Mouse (Mus musculus): Measurements from ENCODE around the gene Kdm1b. TPM values are rescaled to one million over a fixed set of nuclear protein-coding genes. Genes with fewer than 3 reads are reported as not detected.

The Kdm1b gene
- polyA plus RNA-seq, 1 experiment from 2014 or later = 11.8 TPM

DNA sequence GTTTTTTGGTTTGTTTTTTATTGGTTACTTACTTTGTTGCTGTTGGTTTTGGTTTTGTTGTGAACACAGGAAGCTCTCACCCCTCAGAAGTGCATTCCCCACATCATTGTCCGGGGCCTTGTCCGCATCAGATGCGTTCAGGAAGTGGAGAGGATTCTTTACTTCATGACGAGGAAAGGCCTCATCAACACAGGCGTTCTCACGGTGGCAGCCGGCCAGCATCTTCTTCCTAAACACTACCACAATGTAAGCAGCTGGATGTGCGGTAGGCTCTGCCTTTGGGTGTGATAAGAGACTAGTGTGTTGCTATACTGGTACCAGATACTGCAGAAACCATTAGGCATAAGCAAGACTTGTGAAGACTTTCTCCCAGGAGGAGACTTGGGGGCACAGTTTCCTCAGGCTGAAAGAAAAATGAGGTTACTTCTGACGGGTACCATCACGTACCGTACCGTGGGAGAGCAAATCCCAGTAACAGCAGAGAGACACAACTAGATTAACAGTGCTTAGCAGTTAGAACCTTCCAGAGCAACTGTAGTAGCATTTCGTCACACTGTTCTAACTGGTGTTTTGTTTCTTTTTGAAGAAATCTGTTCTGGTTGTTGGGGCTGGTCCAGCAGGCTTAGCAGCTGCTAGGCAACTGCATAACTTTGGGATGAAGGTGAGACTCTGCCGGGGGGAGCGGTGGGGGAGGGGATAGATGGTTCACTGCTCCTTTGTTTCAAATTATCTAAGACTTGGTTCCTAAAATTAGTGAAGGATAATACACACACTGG is 20.9 kb downstream of the Kdm1b start:
- no peaks in the 10 kb centered on the region for H3K9me3 ChIP-seq (replicated peaks)
- peaks cover 67% of the 10 kb centered on the region for H3K36me3 ChIP-seq
- H3K4me1 ChIP-seq = 0 out of 2 replicates have a peak, but pooled peaks cover 4% of the 10 kb centered on the region
- H3K27ac ChIP-seq = no peak overlapping the region
- no peak overlapping the region for H3K4me2 ChIP-seq
- no peak for ATAC-seq (replicated peaks; ENCODE audit: low FRiP score)
- no peak overlapping the region for H3K4me3 ChIP-seq (replicated peaks)
- 84% methylated on average over 15 of the region's 15 CpGs for WGBS
- no peak overlapping the region for H3K9ac ChIP-seq
- H3K27me3 ChIP-seq = no peaks in the 10 kb centered on the region

DNA sequence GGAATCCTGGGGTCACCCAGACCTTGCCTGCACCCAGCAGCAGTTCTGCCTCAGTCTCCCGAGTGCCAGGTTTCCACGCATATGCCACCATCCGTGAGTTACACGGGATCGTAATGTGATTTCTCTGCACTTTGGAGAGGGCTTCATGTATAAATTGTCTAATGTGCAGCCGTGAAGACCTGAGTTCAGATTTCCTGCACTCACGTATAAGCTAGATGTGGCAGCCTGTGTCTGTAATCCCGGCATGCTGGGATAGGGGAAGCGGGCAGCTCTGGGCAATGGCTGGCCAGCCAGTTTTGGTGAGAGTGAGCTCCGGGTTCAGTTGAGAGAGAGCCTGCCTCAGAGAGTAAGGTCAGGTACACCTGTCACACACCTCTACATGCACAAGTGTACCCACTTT is 23.2 kb downstream of the Kdm1b start:
- H3K4me3 ChIP-seq (replicated peaks) = no peak overlapping the region
- no peak overlapping the region for H3K4me2 ChIP-seq
- 0 out of 2 replicates have a peak, but pooled peaks cover 4% of the 10 kb centered on the region for H3K4me1 ChIP-seq
- no peak overlapping the region for H3K9ac ChIP-seq
- H3K27ac ChIP-seq = 0 out of 2 replicates have a peak overlapping the region, but pooled peaks have one; percentile 7
- peaks cover 48% of the 10 kb centered on the region for H3K36me3 ChIP-seq
- WGBS = 91% methylated on average over 10 of the region's 10 CpGs
- H3K9me3 ChIP-seq (replicated peaks) = no peaks in the 10 kb centered on the region
- no peak for ATAC-seq (replicated peaks; ENCODE audit: low FRiP score)
- H3K27me3 ChIP-seq = no peaks in the 10 kb centered on the region

DNA sequence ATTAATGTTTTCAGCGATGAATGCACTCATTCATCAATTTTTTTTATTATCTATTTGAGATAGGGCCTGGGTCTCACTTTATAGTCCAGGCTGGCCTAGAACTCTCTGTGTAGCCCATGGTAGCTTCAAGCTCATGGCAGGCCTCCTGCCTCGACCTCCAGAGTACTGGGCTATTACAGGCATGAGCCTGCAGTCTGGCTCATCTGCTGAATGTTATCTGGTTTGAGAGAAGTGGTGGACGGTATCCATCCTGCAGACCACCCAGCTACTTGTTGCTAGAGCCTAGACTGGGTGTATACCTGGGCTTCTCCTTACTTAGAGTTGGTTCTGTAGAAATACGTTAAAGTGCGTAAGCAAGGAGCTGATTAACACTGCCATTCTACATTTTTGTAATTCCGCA is 23.7 kb downstream of the Kdm1b start:
- H3K27ac ChIP-seq = no peak overlapping the region
- WGBS = 92% methylated on average over 6 of the region's 6 CpGs
- no peak overlapping the region for H3K4me3 ChIP-seq (replicated peaks)
- peaks cover 46% of the 10 kb centered on the region for H3K36me3 ChIP-seq
- H3K9ac ChIP-seq = no peak overlapping the region
- no peaks in the 10 kb centered on the region for H3K27me3 ChIP-seq
- H3K4me1 ChIP-seq = 0 out of 2 replicates have a peak, but pooled peaks cover 4% of the 10 kb centered on the region
- no peak for ATAC-seq (replicated peaks; ENCODE audit: low FRiP score)
- no peaks in the 10 kb centered on the region for H3K9me3 ChIP-seq (replicated peaks)
- H3K4me2 ChIP-seq = no peak overlapping the region

DNA sequence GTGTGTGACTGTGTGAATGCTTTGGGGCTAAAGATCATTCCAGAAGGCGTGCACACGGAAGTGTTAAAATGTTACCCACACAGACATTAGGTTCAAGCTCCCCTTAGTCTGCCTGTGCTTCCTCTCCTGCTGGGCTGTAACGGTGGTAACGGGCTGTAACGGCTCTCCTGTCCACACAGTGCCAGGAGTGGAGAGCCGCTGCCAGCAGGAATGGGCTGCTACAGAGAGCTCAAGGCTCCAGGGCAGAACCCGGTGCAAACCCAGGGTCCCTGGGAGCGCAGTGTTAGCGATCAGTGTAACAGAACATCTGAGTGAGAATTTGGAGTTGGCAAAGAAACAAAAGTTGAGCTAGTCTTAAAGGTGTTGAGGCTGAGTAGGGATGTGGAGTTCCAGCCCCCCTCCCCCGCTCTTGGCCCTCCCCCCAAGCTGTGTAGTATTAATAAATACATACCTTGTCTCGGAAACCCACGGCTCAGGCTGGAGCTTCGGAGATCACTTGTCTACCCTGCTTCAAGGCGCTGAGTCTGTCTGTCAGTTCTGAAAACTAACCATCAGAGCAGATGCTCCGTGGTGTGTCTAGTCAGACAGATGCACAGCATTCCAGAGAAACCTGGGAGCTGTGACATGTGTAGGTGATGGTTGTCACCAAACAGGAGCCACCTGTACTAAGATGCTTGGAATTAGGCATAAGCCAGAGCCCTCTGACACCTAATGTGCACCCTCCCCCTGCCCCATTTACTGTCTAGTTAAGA is 27.2 kb downstream of the Kdm1b start:
- Histone ChIP-seq H3K9me3 (replicated peaks) (no peaks in the 10 kb centered on the region), H3K4me2 (no peak overlapping the region), H3K36me3 (peaks cover 51% of the 10 kb centered on the region), H3K4me3 (replicated peaks) (no peak overlapping the region), H3K27me3 (no peaks in the 10 kb centered on the region), H3K27ac (no peak overlapping the region), H3K4me1 (0 out of 2 replicates have a peak, but pooled peaks cover 8% of the 10 kb centered on the region), H3K9ac (no peak overlapping the region)
- 77% methylated on average over 15 of the region's 15 CpGs for WGBS
- ATAC-seq (replicated peaks; ENCODE audit: low FRiP score) = no peak

DNA sequence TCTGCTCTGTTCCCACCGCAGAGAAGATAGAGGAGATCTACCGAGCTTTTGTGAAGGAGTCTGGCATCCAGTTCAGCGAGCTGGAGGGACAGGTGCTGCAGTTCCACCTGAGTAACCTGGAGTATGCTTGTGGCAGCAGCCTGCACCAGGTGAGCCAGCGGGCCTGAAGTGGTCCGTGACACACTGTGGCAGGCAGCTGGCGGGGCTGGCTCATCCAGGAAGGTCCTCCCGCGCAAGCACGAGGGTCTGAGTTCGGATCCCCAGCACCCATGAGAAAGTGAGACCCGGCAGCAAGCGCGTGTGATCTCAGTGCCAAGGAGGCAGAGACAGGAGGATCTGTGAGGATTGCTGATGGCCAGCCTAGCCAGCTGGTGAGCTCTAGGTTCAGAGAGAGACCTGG is 28.6 kb downstream of the Kdm1b start:
- no peak overlapping the region for H3K4me2 ChIP-seq
- ATAC-seq (replicated peaks; ENCODE audit: low FRiP score) = no peak
- peaks cover 56% of the 10 kb centered on the region for H3K36me3 ChIP-seq
- no peaks in the 10 kb centered on the region for H3K9me3 ChIP-seq (replicated peaks)
- 0 out of 2 replicates have a peak, but pooled peaks cover 4% of the 10 kb centered on the region for H3K4me1 ChIP-seq
- WGBS = 85% methylated on average over 13 of the region's 13 CpGs
- H3K27ac ChIP-seq = no peak overlapping the region
- no peak overlapping the region for H3K4me3 ChIP-seq (replicated peaks)
- H3K27me3 ChIP-seq = no peaks in the 10 kb centered on the region
- no peak overlapping the region for H3K9ac ChIP-seq

DNA sequence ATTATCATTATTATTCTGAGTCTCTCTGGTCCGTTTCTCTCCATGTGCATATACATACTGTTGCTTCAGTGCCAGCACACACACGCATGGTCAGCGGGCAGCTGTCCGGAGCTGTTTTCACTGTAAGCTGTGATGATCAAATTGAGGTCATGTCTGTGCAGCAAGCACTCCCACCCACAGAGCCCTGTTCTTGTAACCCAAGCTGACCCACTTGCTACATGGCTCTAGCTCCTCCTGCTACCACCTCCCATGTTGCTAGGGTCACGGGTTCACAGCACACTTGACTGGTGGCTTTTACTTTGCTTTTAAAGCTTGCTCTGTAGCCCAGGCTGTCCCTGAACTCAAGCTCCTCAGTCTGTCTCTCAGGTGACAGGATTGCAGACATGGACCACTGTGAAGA is 29.2 kb downstream of the Kdm1b start:
- no peak for ATAC-seq (replicated peaks; ENCODE audit: low FRiP score)
- Histone ChIP-seq H3K4me2 (no peak overlapping the region), H3K9me3 (replicated peaks) (no peaks in the 10 kb centered on the region), H3K27ac (no peak overlapping the region), H3K36me3 (peaks cover 50% of the 10 kb centered on the region), H3K4me1 (0 out of 2 replicates have a peak, but pooled peaks cover 4% of the 10 kb centered on the region), H3K4me3 (replicated peaks) (no peak overlapping the region), H3K9ac (no peak overlapping the region), H3K27me3 (no peaks in the 10 kb centered on the region)
- WGBS = 72% methylated on average over 5 of the region's 5 CpGs

DNA sequence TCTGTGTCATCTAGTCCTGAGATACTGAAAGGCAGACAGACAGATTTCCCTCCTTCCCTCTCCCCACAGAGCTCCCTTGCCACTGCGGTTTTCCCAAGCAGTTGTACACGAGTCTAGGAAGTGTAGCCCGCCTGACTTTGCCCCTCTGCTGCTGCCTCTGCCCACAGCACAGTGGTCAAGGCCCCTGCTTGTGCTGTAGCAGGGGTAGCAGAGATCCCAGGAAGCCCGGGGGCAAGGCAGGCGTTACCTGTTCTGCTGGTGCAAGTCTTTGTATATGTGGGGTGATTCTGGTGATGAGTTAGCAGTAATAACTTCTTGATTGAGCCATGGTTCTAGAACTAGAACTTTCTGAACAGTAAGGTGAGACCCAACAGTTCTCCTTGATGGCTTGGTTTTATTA is 32.9 kb downstream of the Kdm1b start:
- no peaks in the 10 kb centered on the region for H3K9me3 ChIP-seq (replicated peaks)
- ATAC-seq (replicated peaks; ENCODE audit: low FRiP score) = no peak
- H3K4me1 ChIP-seq = 0 out of 2 replicates have a peak, but pooled peaks cover 4% of the 10 kb centered on the region
- WGBS = 83% methylated on average over 5 of the region's 5 CpGs
- H3K27ac ChIP-seq = no peak overlapping the region
- no peak overlapping the region for H3K9ac ChIP-seq
- H3K4me3 ChIP-seq (replicated peaks) = no peak overlapping the region
- H3K27me3 ChIP-seq = no peaks in the 10 kb centered on the region
- no peak overlapping the region for H3K4me2 ChIP-seq
- peaks cover 69% of the 10 kb centered on the region for H3K36me3 ChIP-seq

DNA sequence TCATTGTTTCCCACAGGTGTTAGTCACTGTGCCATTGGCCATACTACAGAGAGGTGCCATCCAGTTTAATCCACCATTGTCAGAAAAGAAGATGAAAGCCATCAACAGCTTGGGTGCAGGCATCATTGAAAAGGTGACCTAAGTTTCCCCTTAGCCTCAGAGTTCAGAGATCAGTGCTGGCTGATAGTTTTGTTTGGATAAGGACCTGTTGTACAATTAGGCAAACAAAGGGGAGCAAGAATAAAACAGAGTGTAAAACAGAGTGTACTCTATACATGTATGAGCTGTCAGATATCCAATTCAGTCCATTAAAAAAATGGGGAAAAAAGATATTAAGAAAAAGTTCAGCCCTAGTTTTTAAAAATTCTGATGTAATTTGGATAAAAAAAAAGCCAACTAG is 34.1 kb downstream of the Kdm1b start:
- no peak for ATAC-seq (replicated peaks; ENCODE audit: low FRiP score)
- no peaks in the 10 kb centered on the region for H3K9me3 ChIP-seq (replicated peaks)
- peaks cover 78% of the 10 kb centered on the region for H3K36me3 ChIP-seq
- no peak overlapping the region for H3K4me3 ChIP-seq (replicated peaks)
- H3K9ac ChIP-seq = no peak overlapping the region
- no peak overlapping the region for H3K27ac ChIP-seq
- no peak overlapping the region for H3K4me2 ChIP-seq
- H3K4me1 ChIP-seq = 0 out of 2 replicates have a peak, but pooled peaks cover 4% of the 10 kb centered on the region
- no peaks in the 10 kb centered on the region for H3K27me3 ChIP-seq

DNA sequence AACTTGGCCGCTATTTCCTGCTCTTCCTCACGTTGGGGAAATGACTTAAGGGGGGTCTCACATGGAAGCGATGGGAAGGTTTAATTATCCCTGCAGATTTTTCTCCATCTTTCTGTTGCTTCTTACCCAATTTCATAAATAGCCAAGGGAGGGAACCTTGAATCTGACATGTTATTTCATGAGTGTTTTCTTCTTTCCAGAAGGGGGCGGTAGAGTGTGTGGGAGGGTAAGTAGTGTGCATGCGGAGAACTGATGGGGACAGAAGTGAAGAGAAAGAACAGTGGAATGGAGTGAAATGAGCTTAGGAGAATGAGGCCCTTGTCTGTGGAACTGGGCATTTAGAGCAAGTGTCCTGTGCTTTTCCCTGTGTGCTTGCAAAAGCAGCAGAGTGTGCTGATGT is 35.5 kb downstream of the Kdm1b start:
- H3K27me3 ChIP-seq = no peaks in the 10 kb centered on the region
- WGBS = 78% methylated on average over 5 of the region's 5 CpGs
- no peak overlapping the region for H3K4me3 ChIP-seq (replicated peaks)
- ATAC-seq (replicated peaks; ENCODE audit: low FRiP score) = no peak
- no peak overlapping the region for H3K4me2 ChIP-seq
- no peaks in the 10 kb centered on the region for H3K4me1 ChIP-seq
- peaks cover 81% of the 10 kb centered on the region for H3K36me3 ChIP-seq
- no peak overlapping the region for H3K27ac ChIP-seq
- no peaks in the 10 kb centered on the region for H3K9me3 ChIP-seq (replicated peaks)
- no peak overlapping the region for H3K9ac ChIP-seq

DNA sequence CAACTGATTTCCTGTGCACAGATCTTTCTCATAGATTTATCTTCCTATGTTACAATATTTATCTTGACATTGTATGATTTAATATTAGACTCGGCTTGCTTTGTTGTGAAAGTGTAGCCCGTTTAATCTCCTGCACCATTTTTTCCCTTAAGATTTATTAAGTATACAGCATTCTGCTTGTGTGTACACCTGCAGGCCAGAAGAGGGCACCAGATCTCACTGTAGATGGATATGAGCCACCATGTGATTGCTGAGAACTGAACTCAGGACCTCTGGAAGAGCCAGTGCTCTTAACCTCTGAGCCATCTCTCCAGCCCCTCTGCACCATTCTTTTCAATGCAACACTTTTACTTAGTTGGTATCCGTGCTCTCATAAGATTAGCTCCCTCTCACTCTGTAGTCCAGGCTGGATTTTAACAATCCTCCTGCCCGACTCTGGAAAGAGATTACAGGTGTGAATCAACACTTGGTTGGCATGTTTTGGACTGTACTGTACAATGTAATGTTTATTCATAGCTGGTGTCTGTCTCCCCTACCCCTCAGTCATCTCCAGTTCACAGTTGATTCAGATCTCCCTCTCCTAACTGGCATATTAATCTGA is 37.7 kb downstream of the Kdm1b start:
- Histone ChIP-seq H3K9ac (no peak overlapping the region), H3K4me1 (no peaks in the 10 kb centered on the region), H3K4me3 (replicated peaks) (no peak overlapping the region), H3K27me3 (no peaks in the 10 kb centered on the region), H3K27ac (no peak overlapping the region), H3K9me3 (replicated peaks) (no peaks in the 10 kb centered on the region), H3K4me2 (no peak overlapping the region), H3K36me3 (peaks cover 75% of the 10 kb centered on the region)
- ATAC-seq (replicated peaks; ENCODE audit: low FRiP score) = no peak
- 87% methylated on average over 4 of the region's 4 CpGs for WGBS

DNA sequence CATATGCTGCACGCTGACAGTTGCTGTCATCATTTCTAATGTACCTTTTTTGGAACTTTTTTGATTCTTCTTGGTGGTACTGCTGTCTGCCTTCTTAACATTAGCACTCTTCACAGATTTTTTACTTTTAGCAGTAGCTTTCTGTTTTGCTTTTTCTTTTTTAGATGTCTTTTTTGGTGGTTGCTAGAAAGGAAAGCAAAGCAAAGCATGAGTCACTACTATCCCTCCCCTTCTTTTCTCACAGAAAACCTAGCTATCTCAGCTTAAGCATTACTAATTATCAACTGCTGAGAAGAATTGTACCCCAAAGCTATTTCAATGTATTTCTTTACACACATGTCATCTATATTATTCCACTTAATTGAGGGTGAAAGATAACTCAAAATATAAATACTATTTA is 45.1 kb downstream of the Kdm1b start:
- no peaks in the 10 kb centered on the region for H3K4me1 ChIP-seq
- WGBS = 98% methylated on average over 1 of the region's 1 CpGs

DNA sequence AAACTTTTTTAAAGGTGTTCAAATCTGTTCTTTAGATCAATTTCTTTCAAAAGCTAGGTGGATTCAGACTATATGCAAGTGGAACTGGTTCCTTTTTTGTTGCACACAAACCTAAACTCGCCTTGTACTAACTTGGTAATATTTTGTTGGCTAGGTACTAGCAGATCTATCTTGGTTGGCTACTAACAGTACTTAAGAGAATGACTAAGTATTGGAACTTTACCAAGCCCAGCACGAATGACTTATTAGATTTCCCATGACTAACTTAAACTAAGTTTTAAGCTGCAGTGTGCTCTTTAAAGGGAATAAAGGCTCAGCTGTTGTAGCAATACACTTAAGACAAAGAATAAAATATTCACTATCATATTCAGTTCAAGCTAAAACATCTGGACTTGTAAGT is 46.0 kb downstream of the Kdm1b start:
- no peaks in the 10 kb centered on the region for H3K4me1 ChIP-seq
- H3K9me3 ChIP-seq (replicated peaks) = no peaks in the 10 kb centered on the region
- ATAC-seq (replicated peaks; ENCODE audit: low FRiP score) = no peak
- H3K27ac ChIP-seq = no peak overlapping the region
- H3K36me3 ChIP-seq = peaks cover 80% of the 10 kb centered on the region
- H3K9ac ChIP-seq = no peak overlapping the region
- 88% methylated on average over 2 of the region's 2 CpGs for WGBS
- no peak overlapping the region for H3K4me2 ChIP-seq
- H3K4me3 ChIP-seq (replicated peaks) = no peak overlapping the region
- no peaks in the 10 kb centered on the region for H3K27me3 ChIP-seq

More for the DNA sequence above, 45.1 kb downstream of the Kdm1b start:
- H3K4me3 ChIP-seq (replicated peaks) = no peak overlapping the region
- no peak overlapping the region for H3K9ac ChIP-seq
- no peak overlapping the region for H3K4me2 ChIP-seq
- H3K27ac ChIP-seq = no peak overlapping the region
- H3K36me3 ChIP-seq = peaks cover 77% of the 10 kb centered on the region
- ATAC-seq (replicated peaks; ENCODE audit: low FRiP score) = no peak
- H3K9me3 ChIP-seq (replicated peaks) = no peaks in the 10 kb centered on the region
- H3K27me3 ChIP-seq = no peaks in the 10 kb centered on the region
